Mouse (Mus musculus) frontal cortex, postnatal 25 days (tissue): ENCODE measurements around the gene Exosc9.
"Not testable (repeated sequence)": the region's sequence is repeated elsewhere in the genome, so short reads cannot be mapped to it uniquely, and the experiment has no call there.

Source experiments
- DNase-seq, 2 experiments: peaks; one replicate each; pipeline ENCODE4 v3.0.0; 2022; ENCODE audit warnings: low spot score in 2 of 2

Gene Exosc9

DNA sequence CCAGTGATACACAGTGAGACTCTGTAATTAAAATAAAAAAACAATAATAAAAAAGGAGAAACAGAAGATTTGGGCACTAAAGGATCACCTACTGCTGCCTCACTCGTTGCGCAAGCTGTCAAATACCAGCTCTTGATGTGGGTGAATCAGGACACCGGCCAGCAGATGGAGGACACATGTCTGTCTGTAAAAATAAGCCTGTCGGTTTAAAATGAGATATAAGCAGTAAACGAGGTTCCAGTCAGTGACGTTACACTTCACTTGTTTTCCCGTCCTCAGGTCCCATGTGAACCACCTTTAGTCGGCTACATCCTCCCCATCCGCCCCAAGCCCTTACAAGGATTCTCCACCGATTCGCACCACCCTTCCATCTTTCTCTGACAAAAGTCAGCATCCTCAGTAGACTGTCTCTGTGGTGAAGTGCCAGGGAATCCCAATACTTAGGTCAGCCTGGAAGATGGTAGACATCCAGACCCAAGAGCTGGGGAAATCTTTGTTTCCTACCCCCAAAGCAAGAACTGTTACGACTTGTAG is 488 bp upstream of the Exosc9 start:
- peak in 1 of 2 experiments; percentile 18 for DNase-seq

GRCm38 (mm10) chr3:36557601-36558000 is 5.2 kb downstream of the Exosc9 start:
- no peak for DNase-seq

DNA sequence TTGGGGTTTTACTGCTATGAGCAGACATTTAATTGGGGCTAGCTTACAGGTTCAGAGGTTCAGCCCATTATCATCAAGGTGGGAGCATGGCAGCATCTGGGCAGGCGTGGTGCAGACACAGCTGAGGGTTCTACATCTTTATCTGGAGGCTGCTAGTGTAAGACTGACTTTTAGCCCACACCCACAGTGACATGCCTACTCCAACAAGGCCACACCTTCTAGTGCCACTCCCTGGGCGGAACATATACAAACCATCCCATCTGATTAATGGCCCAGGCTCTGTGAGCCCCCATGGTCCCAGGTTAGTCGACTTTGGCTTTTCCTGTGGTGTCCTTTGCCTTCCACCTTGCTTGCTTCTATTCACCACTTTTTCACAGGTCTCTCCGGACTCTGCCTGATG is 7.2 kb downstream of the Exosc9 start:
- DNase-seq, result no peak

DNA sequence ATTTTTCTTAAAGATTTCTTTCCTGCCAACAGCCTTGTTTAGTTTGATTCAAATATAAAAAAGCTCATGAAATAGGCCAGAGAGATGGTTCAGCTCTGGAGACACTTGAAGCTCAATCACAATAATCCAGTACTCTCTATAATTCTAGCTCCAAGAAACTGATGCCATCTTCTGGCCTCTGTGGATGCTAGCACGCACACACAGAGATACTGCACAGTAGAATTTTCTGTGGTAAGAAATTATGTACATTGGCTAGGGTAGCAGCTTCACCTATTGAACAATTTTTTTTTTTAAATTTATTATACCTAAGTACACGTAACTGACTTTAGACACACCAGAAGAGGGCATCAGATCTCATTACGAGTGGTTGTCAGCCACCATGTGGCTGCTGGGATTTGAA is 11.3 kb downstream of the Exosc9 start:
- no peak for DNase-seq

GRCm38 (mm10) chr3:36569836-36570235 is 17.4 kb downstream of the Exosc9 start:
- DNase-seq, result no peak

DNA sequence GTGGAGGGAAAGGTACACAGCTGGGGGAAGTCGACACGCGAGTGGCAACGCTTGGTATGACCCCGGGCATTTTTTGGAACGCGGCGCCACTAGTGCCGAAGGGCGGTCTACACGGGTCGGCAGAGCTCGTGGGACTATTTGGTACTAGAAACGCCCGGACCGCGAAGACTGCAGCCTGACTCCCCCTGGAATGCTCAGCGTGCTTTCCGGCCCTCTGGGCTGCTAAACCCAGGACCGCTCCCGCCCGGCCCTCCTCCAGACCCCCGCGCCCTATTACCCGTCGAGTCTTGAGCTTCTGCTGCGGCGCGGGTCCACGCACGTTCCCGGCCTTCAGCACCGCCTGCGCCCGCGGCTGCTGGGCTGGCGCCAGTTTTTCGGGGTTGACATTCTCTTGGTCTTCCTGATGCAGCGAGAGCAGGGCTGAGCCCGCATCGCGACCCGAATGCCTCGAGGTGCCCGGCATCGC is 19.0 kb downstream of the Exosc9 start:
- peak in 1 of 2 experiments; percentile 3 for DNase-seq

DNA sequence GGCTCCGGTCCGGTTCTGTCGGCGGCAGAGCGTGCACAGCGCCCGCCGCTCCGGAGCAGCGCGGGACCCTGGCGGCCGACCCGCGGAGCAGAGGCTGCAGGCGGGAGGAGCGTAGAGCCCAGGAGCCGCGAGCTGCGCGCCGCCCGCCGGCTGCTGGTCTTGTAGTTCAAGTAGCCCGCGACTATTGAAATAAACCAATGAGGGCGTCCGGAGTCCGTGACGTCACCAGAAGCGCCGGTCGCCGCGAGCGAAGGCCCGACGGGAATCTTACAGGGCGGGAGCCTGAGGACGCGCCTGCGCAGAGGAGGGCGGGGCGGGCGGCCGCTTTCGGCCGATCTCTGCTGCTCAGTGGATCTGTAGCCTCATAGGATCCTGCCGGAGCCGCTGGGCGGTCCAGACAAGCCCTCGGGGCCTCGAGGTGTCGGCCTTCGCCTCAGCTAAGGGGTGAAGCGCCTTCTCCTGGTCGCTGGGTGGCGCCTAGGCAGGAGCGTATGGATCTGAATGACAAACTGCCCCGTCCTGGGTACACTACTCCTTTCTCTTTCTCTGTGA is 19.5 kb downstream of the Exosc9 start, which contains the start of gene Ccna2:
TSS of gene Ccna2 (minus strand) at position 324 of the 552 bp plus-strand sequence.
- DNase-seq, result peak; percentile 96 to 97

DNA sequence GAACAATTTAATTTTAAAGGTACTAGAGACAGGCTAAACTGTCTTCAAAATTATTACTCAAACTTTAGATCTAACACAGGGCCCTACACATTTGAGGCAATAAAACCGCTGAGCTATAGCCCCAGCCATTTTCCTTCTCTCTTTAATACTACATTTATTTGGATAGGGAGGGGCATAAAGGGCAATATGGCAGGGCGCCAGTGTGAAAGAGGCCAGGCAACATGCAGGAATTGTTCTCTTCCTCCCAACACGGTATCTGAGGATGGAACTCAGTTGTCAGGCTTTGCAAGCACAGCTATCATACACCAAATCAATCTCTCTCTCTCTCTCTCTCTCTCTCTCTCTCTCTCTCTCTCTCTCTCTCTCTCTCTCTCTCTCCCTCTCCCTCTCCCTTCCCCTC is 46.4 kb downstream of the Exosc9 start:
- no peak for DNase-seq

GRCm38 (mm10) chr3:36599773-36600172 is 47.4 kb downstream of the Exosc9 start:
- DNase-seq, result not testable (repeated sequence)

DNA sequence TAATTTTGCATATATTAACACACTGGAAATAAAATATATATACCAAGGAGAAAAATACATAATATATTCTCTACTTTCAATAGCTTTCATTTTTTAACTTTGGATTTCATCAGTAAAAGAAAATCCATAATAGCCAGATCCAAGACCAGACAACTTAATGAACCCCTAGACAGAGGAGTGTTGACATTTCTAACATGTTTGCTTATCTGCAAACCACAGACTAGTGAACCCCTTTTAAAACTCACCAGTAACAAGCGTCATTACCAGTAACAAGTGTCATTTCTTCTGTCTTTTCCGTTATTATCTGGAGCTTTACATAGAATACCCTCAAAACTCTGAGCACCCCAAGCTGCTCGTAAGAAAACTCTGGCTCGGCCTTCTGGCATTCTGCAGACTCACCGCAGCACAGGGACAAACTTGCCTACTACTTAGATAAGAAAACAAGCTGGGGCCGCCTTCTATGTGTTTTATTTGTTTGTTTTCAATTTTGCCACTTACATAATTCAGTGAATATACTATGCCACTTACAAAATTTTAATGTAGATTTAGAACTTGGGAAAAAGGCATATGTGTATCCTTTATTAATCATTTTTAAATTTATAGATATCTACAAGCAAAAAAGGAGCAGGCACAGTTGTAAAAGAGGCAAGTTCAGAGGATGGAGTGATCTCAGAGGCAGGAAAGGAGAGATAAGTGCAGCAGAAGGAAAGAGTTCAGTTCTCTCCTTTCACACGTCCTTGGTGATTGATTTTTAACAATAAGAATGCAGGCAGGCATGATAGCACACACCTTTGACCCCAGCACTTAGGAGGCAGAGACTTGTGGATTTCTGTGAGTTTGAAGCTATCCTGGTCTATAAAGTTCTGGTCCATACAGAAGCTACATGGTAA is 53.7 kb downstream of the Exosc9 start:
- DNase-seq, result no peak

GRCm38 (mm10) chr3:36612687-36613086 is 60.3 kb downstream of the Exosc9 start:
- peak in 1 of 2 experiments; percentile 7 for DNase-seq

GRCm38 (mm10) chr3:36613202-36613907 is 60.9 kb downstream of the Exosc9 start, which contains the start of gene Bbs7:
Gene Bbs7 (minus strand): TSS chr3:36613477.
- DNase-seq, result peak; percentile 85 to 91

GRCm38 (mm10) chr3:36613908-36614255 is 61.5 kb downstream of the Exosc9 start:
- DNase-seq, result no peak
